Mouse (Mus musculus) A20 (cell line): ENCODE measurements around the gene Nlrp9c.
"Not testable (repeated sequence)": the region's sequence is repeated elsewhere in the genome, so short reads cannot be mapped to it uniquely, and the experiment has no call there.

Experiments
- DNase-seq: peaks from one replicate; pipeline ENCODE4 v3.0.0-alpha.2; 2011; ENCODE audit warnings: low read depth, low spot score

The Nlrp9c gene

GRCm38 (mm10) chr7:26403600-26403999 is at the start of gene Nlrp9c:
Gene Nlrp9c (minus strand): TSS chr7:26403700.
- not testable (repeated sequence) for DNase-seq

DNA sequence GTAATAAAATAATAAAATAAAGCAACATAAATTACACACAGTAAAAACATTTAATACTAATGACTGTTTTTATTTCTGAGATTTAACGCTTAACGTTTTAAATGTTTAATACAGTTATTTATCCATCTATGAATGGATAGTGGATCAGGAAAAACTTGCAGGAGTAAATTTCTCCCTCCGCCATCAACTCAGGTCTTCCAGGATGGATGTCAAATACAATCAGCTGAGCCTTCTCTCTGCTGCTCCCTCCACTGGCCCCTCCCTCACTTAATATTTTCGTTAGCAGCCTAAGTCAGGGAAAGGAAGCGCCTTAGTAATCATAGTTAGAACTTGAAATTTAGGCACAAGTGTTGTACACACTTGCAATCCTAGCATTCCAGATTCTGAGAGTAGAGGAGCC is 31.3 kb upstream of the Nlrp9c start, which contains the start of gene Nlrp4a:
Gene Nlrp4a, plus strand, starts transcription at position 301 of the 400 bp plus-strand sequence.
- no peak for DNase-seq

DNA sequence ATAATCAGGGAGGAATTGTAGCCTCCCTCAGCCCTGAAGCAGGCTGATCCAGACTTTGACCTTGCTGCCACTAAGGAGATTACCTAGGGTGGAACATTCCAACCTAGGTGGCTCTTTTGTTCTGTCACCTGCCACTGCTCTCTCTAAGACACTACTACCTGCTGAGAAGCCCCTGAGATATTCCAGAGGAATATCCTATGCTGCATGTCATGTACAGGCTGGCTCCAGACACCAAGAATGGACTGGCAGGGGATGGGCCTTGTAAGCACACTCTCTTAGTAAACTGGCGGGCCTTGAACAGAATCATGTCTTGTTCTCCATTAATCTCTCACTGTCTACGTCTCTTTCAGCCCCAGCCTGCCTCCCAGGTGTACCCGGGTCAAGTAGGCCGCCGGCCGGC is 11.7 kb downstream of the Nlrp9c start:
- not testable (repeated sequence) for DNase-seq

GRCm38 (mm10) chr7:26391137-26391536 is 12.4 kb downstream of the Nlrp9c start:
- DNase-seq: not testable (repeated sequence)

- not testable (repeated sequence) for DNase-seq
These were observed 16.8 kb downstream of the Nlrp9c start for GRCm38 (mm10) chr7:26386691-26387090.

DNA sequence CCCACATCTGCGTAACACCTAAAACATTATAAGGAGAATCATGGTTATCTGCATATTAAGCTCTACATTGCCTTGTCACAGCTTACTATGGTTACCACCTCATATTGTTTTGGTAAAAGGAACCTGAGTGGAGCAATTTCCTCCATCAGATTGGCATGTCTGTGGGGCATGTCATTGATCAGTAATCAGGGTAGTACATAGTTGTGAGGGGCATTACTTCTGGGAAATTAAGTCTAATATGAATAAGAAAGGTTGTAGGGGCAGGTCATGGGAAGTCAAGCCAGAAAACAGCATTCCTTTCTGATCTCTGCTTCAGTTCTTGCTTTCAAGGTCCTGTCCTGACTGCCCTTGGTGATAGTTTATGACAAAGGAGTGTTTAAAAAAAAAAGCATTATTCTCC is 22.7 kb downstream of the Nlrp9c start:
- no peak for DNase-seq

DNA sequence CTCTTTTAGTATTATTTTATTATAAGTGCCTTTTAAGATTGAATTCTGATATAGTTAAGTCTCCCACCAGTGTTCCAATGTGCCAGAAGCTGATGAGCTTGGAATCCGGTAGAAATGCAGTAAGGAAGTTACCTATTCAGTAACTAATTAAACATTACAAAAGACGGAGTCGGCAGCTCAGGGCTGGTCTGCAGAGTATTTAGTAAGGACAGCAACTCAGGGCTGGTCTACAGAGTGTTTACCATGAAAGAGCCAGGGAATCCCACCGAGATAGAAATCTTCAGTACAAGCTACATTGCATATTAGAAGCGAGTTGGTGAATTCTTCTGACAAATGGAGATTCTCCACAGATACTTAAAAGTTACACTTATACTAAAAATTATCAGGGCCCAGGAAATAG is 30.3 kb downstream of the Nlrp9c start:
- not testable (repeated sequence) for DNase-seq

DNA sequence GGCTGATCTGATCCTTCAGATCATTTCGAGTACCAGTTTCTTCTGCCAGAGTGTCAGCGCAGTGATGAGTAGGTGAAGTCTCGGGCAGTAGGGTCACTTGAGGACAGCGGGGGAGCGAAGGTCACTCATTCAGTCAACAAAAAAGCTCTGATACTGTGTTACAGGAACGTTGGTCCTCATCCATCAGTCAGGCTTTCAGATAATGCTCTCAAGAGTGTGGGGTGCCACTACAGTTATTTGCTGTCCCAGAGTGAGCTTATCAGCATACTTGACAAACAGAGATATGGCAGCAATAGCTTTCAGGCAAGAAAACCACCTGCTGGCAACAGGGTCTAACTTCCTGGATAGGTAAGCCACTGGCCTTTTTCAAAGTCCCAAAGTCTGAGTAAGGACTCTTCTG is 46.8 kb downstream of the Nlrp9c start:
- DNase-seq: not testable (repeated sequence)

DNA sequence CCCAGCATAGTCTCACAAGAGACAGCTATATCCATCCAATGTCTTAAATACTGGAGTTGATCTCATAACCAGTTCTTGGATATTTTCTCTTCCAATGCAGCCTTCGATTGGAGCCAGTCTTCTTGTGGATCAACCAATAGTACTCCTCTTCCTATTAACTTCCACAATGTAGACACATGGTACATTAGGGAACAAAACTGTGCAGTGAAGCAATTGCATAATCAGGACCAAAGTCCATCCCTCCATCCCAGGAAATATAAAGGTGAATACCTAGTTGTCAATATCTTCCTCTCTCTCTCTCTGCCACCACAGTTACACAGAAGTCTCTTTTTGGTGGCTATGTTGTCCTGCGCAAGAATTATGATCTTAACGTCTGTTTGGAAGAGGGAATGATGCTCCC is 51.2 kb downstream of the Nlrp9c start:
- not testable (repeated sequence) for DNase-seq

DNA sequence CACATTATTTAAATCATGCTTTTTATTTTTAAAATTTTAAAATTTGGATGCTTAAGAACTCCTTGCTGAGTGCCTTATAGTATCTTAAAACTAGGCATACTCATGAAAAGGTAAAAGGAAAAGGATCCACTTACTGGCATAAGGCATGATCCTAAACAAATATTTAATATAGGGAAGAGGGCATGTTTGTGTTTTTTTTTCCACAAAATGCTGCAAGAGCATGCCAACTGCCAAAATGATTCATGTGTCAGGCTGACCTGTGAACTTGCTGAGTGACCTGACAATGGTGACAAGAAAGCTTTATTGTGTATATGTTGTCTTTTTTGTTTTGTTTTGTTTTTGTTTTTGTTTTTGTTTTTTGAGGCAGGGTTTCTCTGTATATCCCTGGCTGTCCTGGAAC is 53.3 kb downstream of the Nlrp9c start:
- DNase-seq: not testable (repeated sequence)

GRCm38 (mm10) chr7:26320361-26320760 is 83.1 kb downstream of the Nlrp9c start:
- DNase-seq: not testable (repeated sequence)

DNA sequence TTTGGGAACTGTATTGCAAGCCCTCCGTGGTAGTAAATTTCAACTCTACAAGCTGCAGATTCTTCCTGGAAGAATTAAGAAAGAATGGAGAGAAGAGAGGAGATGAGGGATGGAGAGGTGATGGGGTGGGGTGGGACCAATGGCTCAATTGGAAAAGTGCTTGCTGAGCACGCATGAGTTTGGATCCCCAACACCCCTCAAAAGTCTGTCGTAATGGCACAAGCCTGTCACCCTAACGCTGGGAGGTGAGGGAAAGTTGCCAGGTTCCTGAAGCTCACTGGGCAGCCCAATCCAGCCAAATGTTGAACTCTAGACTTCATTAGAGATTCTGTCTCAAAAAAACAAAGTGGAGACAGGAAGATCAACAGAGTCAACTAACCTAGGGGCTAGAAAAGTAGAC is 87.7 kb downstream of the Nlrp9c start:
- DNase-seq: not testable (repeated sequence)

- DNase-seq: not testable (repeated sequence)
These were observed 88.3 kb downstream of the Nlrp9c start for GRCm38 (mm10) chr7:26315194-26315593.

DNA sequence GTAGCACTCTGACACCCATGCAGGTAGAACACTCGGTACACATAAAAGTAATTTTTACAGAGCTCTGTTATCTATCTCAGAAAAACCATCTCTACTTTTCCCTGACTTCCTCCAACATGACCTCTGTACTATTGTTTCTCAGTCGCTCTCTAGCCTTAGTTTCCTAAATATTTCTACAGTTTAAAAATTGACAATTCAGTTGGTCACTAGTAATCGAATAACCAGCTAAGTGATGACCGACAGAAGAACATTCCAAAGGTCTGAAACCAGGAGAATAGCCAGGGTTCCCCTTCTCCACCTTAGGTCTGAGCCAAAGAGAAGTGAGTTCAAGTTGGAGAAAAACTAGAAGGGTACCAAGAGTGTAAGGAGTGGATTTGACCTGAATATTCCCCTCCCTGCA is 91.7 kb downstream of the Nlrp9c start:
- DNase-seq: not testable (repeated sequence)

GRCm38 (mm10) chr7:26306926-26307325 is 96.6 kb downstream of the Nlrp9c start, which contains the start of gene Cyp2a4:
Gene Cyp2a4 (plus strand): TSS chr7:26307169.
- DNase-seq: not testable (repeated sequence)

- DNase-seq: not testable (repeated sequence)
These were observed 99.9 kb downstream of the Nlrp9c start for GRCm38 (mm10) chr7:26303429-26304166.
